Mouse (Mus musculus): ENCODE measurements around the gene Ss18l1. TPM values are rescaled to one million over a fixed set of nuclear protein-coding genes. Genes with fewer than 3 reads are reported as not detected.

The Ss18l1 gene
- polyA plus RNA-seq, 1 experiment from 2014 or later = 3.2 TPM

DNA sequence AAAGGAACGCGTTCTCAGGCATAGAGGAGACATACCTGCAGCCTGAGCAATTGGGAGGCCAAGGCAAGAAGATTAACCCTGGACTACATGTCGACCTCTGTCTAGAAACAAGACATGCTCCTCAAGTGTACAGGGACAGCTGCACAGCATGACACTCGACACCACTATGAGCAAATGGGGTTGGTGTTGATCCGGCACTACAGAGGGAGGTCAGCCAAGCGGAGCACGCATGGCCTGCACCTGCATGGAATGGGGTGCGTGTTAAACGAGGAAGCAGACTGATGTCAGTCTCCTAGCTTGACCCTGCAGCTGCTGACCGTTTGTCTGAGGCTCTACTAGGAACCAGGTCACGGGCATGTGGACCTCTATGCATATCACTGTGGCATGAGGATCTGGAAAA is 48.0 kb downstream of the Ss18l1 start:
- WGBS = 56% methylated on average over 11 of the region's 11 CpGs
- peaks cover 3% of the 10 kb centered on the region for H3K36me3 ChIP-seq (ENCODE audit: control insufficient read depth, insufficient read depth)
- H3K27me3 ChIP-seq (ENCODE audit: control insufficient read depth, insufficient read depth, low read length) = no peaks in the 10 kb centered on the region
- no peaks in the 10 kb centered on the region for H3K4me1 ChIP-seq (ENCODE audit: control insufficient read depth, insufficient read depth, low read length)
- H3K4me2 ChIP-seq (ENCODE audit: low read depth, low read length) = no peak overlapping the region
- no peak for ATAC-seq (replicated peaks; ENCODE audit: extremely low read depth, insufficient read depth, low FRiP score)
- H3K9ac ChIP-seq (ENCODE audit: low read length) = no peak overlapping the region
- H3K27ac ChIP-seq (ENCODE audit: low read length) = no peak overlapping the region
- no peaks in the 10 kb centered on the region for H3K9me3 ChIP-seq (replicated peaks; ENCODE audit: control insufficient read depth, low read length)
- no peak overlapping the region for H3K4me3 ChIP-seq (ENCODE audit: low read length)

GRCm38 (mm10) chr2:180095711-180096110 is 53.4 kb downstream of the Ss18l1 start:
- H3K36me3 ChIP-seq (ENCODE audit: control insufficient read depth, insufficient read depth) = no peaks in the 10 kb centered on the region
- H3K9me3 ChIP-seq (replicated peaks; ENCODE audit: control insufficient read depth, low read length) = no peaks in the 10 kb centered on the region
- peak; percentile 53 for ATAC-seq (replicated peaks; ENCODE audit: extremely low read depth, insufficient read depth, low FRiP score)
- no peak overlapping the region for H3K9ac ChIP-seq (ENCODE audit: low read length)
- H3K4me3 ChIP-seq (ENCODE audit: low read length) = no peak overlapping the region
- 33% methylated on average over 5 of the region's 5 CpGs for WGBS
- no peak overlapping the region for H3K4me2 ChIP-seq (ENCODE audit: low read depth, low read length)
- peaks cover 36% of the 10 kb centered on the region for H3K27me3 ChIP-seq (ENCODE audit: control insufficient read depth, insufficient read depth, low read length)
- no peak overlapping the region for H3K27ac ChIP-seq (ENCODE audit: low read length)
- 0 out of 2 replicates have a peak, but pooled peaks cover 3% of the 10 kb centered on the region for H3K4me1 ChIP-seq (ENCODE audit: control insufficient read depth, insufficient read depth, low read length)

GRCm38 (mm10) chr2:180097585-180097984 is 55.3 kb downstream of the Ss18l1 start:
- no peak for ATAC-seq (replicated peaks; ENCODE audit: extremely low read depth, insufficient read depth, low FRiP score)
- H3K4me1 ChIP-seq (ENCODE audit: control insufficient read depth, insufficient read depth, low read length) = 0 out of 2 replicates have a peak, but pooled peaks cover 3% of the 10 kb centered on the region

DNA sequence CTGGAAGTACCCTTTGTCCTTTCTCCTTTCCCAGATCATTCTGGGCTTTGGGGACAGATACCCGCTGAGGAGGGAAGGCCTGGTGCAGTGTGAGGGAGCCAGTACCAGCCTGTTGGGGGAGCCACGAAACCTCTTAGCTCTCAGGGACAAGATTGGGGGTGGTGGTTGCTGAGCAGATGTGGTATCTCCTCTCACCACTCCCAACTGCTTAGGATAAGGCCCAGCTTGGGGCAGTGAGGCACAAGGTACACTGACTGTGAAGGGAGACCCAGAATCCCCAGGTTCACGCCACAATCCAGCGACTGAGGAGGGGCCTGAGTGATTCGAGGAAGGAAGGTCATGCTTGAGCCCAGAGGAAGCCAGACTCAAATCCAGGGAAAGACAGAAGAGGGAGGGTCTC is 55.9 kb downstream of the Ss18l1 start:
- Histone ChIP-seq H3K4me2 (ENCODE audit: low read depth, low read length) (no peak overlapping the region), H3K9me3 (replicated peaks; ENCODE audit: control insufficient read depth, low read length) (no peaks in the 10 kb centered on the region), H3K27me3 (ENCODE audit: control insufficient read depth, insufficient read depth, low read length) (peaks cover 60% of the 10 kb centered on the region), H3K4me3 (ENCODE audit: low read length) (no peak overlapping the region), H3K36me3 (ENCODE audit: control insufficient read depth, insufficient read depth) (no peaks in the 10 kb centered on the region), H3K27ac (ENCODE audit: low read length) (no peak overlapping the region), H3K4me1 (ENCODE audit: control insufficient read depth, insufficient read depth, low read length) (peaks cover 6% of the 10 kb centered on the region), H3K9ac (ENCODE audit: low read length) (no peak overlapping the region)
- no peak for ATAC-seq (replicated peaks; ENCODE audit: extremely low read depth, insufficient read depth, low FRiP score)
- 25% methylated on average over 5 of the region's 5 CpGs for WGBS

More at GRCm38 (mm10) chr2:180097585-180097984, 55.3 kb downstream of the Ss18l1 start:
- no peak overlapping the region for H3K4me2 ChIP-seq (ENCODE audit: low read depth, low read length)
- H3K9ac ChIP-seq (ENCODE audit: low read length) = no peak overlapping the region
- no peak overlapping the region for H3K27ac ChIP-seq (ENCODE audit: low read length)
- peaks cover 54% of the 10 kb centered on the region for H3K27me3 ChIP-seq (ENCODE audit: control insufficient read depth, insufficient read depth, low read length)
- H3K9me3 ChIP-seq (replicated peaks; ENCODE audit: control insufficient read depth, low read length) = no peaks in the 10 kb centered on the region
- H3K4me3 ChIP-seq (ENCODE audit: low read length) = no peak overlapping the region
- H3K36me3 ChIP-seq (ENCODE audit: control insufficient read depth, insufficient read depth) = no peaks in the 10 kb centered on the region
- WGBS = 34% methylated on average over 3 of the region's 3 CpGs

GRCm38 (mm10) chr2:180099529-180099928 is 57.2 kb downstream of the Ss18l1 start:
- Histone ChIP-seq H3K9me3 (replicated peaks; ENCODE audit: control insufficient read depth, low read length) (no peaks in the 10 kb centered on the region), H3K27ac (ENCODE audit: low read length) (no peak overlapping the region), H3K4me2 (ENCODE audit: low read depth, low read length) (0 out of 2 replicates have a peak overlapping the region, but pooled peaks have one; percentile 7), H3K4me1 (ENCODE audit: control insufficient read depth, insufficient read depth, low read length) (peaks cover 15% of the 10 kb centered on the region), H3K9ac (ENCODE audit: low read length) (no peak overlapping the region), H3K4me3 (ENCODE audit: low read length) (no peak overlapping the region), H3K36me3 (ENCODE audit: control insufficient read depth, insufficient read depth) (no peaks in the 10 kb centered on the region), H3K27me3 (ENCODE audit: control insufficient read depth, insufficient read depth, low read length) (peaks cover 73% of the 10 kb centered on the region)
- ATAC-seq (replicated peaks; ENCODE audit: extremely low read depth, insufficient read depth, low FRiP score) = no peak
- WGBS = 7% methylated on average over 15 of the region's 15 CpGs

DNA sequence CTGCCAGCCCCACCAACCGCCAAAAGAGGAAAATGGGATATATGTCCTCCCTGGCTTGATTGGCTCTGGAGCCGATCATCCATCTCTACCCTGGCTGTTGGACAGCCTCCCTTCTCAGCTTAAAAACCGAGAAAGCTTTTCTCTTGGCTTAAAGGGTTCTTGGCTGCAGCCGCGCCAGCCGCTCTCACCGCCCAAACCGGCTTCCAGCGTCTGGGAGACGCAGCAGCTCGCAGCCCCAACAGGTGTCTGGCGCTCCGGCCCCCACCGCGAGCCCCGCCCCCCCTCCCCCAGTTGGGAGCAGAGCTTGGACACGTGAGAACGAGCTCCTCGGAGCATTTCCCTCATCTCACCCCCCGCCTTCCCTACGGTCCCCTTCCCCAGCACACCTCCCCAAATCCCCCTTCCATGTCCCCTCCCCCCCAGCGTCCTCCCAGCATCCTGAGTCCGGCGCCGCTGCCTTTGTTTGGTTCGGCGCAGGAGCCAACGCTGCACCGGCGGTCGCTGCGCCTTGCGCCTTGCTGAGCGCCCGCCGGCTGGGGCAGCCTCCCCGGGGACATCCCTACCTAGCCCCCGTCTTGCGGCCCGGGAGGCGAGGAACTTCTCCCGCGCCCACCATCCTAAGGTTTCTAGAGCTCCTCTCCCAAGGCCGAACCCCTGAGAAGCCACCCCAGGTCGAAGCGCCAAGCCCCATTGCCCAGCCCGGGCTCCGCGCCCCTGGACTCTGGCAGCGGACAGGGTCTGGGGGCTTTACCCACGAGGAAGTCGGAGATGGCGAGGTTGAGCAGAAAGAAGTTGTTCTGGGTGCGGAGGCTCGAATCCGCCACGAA is 61.1 kb downstream of the Ss18l1 start:
- no peak overlapping the region for H3K9ac ChIP-seq (ENCODE audit: low read length)
- H3K4me2 ChIP-seq (ENCODE audit: low read depth, low read length) = peak overlapping the region; percentile 97
- H3K4me1 ChIP-seq (ENCODE audit: control insufficient read depth, insufficient read depth, low read length) = peaks cover 18% of the 10 kb centered on the region
- no peak for ATAC-seq (replicated peaks; ENCODE audit: extremely low read depth, insufficient read depth, low FRiP score)
- 2% methylated on average over 52 of the region's 57 CpGs for WGBS
- peaks cover 72% of the 10 kb centered on the region for H3K27me3 ChIP-seq (ENCODE audit: control insufficient read depth, insufficient read depth, low read length)
- H3K27ac ChIP-seq (ENCODE audit: low read length) = no peak overlapping the region
- H3K9me3 ChIP-seq (replicated peaks; ENCODE audit: control insufficient read depth, low read length) = no peaks in the 10 kb centered on the region
- no peaks in the 10 kb centered on the region for H3K36me3 ChIP-seq (ENCODE audit: control insufficient read depth, insufficient read depth)
- H3K4me3 ChIP-seq (ENCODE audit: low read length) = peak overlapping the region; percentile 63

DNA sequence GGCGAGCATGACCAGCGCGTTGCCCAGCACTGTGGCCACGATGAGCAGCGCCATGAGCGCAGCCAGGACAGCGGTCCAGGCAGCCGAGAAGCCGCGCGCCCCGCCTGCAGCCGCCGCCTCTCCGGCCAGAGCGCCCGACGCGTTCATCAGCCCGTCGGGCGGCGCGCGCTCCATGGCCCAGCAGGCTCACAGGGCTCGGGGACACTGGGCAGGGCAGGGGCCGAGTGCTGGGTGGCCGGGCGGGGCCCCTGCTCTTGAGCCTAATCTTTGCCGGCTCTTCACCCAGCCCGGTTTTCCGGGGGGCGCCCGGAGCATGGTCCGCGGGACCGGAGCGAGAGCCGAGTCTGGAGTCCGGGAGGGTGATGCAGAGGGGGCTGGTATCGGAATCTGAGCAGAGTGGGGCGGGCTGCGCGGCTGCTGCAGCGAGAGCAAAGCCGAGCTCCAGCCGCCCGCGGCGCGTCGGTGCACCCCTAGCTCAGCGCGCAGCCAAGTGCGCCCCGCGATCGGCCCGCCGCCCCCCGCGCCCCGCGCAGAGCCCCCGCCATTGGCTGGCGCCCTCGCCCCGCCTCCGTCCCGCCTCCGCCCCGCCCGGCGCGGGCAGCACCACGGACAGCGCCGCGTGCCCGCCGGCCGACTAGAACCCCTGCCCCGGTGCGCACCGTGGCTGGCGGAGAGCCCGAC is 61.8 kb downstream of the Ss18l1 start, which contains the start of gene Hrh3:
Gene Hrh3 (minus strand): TSS at position 511 of the 681 bp plus-strand sequence.
- no peaks in the 10 kb centered on the region for H3K36me3 ChIP-seq (ENCODE audit: control insufficient read depth, insufficient read depth)
- WGBS = under 1% methylated on average over 63 of the region's 87 CpGs
- H3K4me1 ChIP-seq (ENCODE audit: control insufficient read depth, insufficient read depth, low read length) = peaks cover 18% of the 10 kb centered on the region
- no peak within 1 kb of the TSS for H3K9ac ChIP-seq (ENCODE audit: low read length)
- no peaks in the 10 kb centered on the region for H3K9me3 ChIP-seq (replicated peaks; ENCODE audit: control insufficient read depth, low read length)
- H3K4me3 ChIP-seq (ENCODE audit: low read length) = peak within 1 kb of the TSS; percentile 63
- ATAC-seq (replicated peaks; ENCODE audit: extremely low read depth, insufficient read depth, low FRiP score) = peak; percentile 72
- H3K27ac ChIP-seq (ENCODE audit: low read length) = no peak within 1 kb of the TSS
- H3K4me2 ChIP-seq (ENCODE audit: low read depth, low read length) = peak within 1 kb of the TSS; percentile 97
- peaks cover 64% of the 10 kb centered on the region for H3K27me3 ChIP-seq (ENCODE audit: control insufficient read depth, insufficient read depth, low read length)

DNA sequence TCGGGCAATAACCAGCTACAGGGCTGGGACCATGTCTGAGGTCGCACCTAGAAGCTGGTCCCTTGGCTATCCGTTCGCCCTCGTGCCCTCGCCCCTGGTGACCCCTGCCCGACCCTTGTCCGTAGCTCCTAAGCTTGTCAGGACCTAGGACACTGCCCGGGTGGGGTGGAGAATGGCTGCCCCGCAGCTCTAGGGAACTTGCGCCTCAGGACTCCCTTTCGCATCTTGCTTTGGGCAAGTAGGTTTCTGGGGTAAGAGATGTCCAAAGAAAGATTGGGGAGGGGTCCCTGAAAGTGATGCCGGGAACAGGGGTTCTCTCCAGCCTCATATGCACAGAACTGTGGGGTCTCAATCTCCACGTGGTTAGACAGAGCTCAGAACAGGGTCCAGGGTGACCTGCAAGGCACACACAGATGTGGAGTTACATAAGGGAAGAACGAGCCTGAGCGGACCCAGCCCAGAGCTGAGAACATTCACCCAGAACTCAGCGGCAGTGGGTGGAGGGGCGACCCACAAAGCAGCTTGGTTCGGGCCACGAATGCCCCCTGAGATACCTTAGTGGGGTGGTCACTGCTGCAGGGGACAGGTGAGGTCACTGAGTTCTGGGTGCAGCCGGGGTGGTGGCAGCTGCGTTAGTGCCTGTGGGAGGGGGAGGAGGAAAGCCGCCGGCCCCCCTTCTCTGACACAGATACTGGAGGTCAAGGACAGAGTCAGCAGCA is 62.5 kb downstream of the Ss18l1 start:
- H3K36me3 ChIP-seq (ENCODE audit: control insufficient read depth, insufficient read depth) = no peaks in the 10 kb centered on the region
- no peak overlapping the region for H3K9ac ChIP-seq (ENCODE audit: low read length)
- H3K4me3 ChIP-seq (ENCODE audit: low read length) = peak overlapping the region; percentile 63
- peaks cover 60% of the 10 kb centered on the region for H3K27me3 ChIP-seq (ENCODE audit: control insufficient read depth, insufficient read depth, low read length)
- WGBS = 9% methylated on average over 24 of the region's 24 CpGs
- peaks cover 15% of the 10 kb centered on the region for H3K4me1 ChIP-seq (ENCODE audit: control insufficient read depth, insufficient read depth, low read length)
- H3K27ac ChIP-seq (ENCODE audit: low read length) = no peak overlapping the region
- ATAC-seq (replicated peaks; ENCODE audit: extremely low read depth, insufficient read depth, low FRiP score) = no peak
- no peaks in the 10 kb centered on the region for H3K9me3 ChIP-seq (replicated peaks; ENCODE audit: control insufficient read depth, low read length)
- H3K4me2 ChIP-seq (ENCODE audit: low read depth, low read length) = peak overlapping the region; percentile 97

Data from heart, embryonic 16.5 days (tissue).